Mouse (Mus musculus): ENCODE data around the gene Gm17087. TPM values are rescaled to one million over a fixed set of nuclear protein-coding genes. Genes with fewer than 3 reads are reported as not detected.

Gene Gm17087
- not detected for polyA plus RNA-seq (2015; fragmentation: Illumina TruSeq; extraction: RNeasy Lipid Tissue Mini Kit (QIAGEN cat#74804); ENCODE audit: insufficient read depth, low replicate concordance)

DNA sequence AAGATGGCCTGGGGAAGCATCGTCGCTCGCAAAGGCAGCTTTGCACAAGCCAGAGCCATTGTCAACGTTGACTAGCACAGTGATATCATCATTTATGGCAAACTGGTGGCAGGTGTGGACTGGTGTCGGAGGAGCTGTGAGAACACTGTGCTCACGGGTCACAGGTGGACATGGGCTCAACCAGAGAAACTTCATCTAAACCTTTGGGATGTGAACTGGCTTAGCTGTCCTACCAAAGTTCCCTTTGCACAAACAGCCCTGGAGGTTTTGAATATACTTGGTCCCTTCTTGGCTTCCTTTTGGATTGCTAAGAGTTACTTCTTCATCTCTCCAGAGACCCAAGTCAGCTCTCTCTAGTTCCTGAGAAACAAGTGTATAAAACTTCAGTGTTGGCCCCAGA lies at the start of gene Gm17087:
Gm17087 (minus strand) TSS at position 101 of the 400 bp plus-strand sequence.

DNA sequence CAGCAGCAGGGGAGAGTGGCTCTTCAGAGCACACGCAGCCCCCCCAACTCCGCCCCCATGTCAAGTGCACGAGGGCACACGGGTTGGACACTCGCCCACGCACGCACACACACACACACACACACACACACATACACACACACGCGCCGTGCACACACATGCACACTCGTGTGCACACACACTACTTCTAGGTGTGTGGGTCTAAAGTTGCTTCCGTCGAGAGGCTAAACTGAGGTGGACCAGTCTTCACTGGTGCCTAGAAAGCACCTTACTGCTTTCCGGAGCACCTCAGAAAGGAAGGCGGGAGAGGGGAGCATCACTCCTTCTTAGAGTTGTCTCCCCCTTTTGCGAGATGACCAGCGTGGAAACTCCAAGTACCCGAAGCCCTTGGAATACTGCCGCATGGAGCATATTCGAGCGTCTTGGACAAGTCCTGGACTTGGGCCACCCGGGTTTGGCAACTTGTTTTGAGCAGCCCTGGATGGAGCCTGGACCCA lies 41.5 kb downstream of the Gm17087 start, which contains the start of gene Pde10a:
Pde10a (plus strand) TSS at position 148 of the 497 bp plus-strand sequence.

Other genes starting within 250 kb of the Gm17087 start
- gene Prr18, start 229.5 kb downstream of the Gm17087 start, polyA plus RNA-seq (2015; fragmentation: Illumina TruSeq; extraction: RNeasy Lipid Tissue Mini Kit (QIAGEN cat#74804); ENCODE audit: insufficient read depth, low replicate concordance): 0.29 TPM
- not detected for gene T2, start 211.0 kb downstream of the Gm17087 start, polyA plus RNA-seq (2015; fragmentation: Illumina TruSeq; extraction: RNeasy Lipid Tissue Mini Kit (QIAGEN cat#74804); ENCODE audit: insufficient read depth, low replicate concordance)
- gene T, start 132.5 kb downstream of the Gm17087 start, polyA plus RNA-seq (2015; fragmentation: Illumina TruSeq; extraction: RNeasy Lipid Tissue Mini Kit (QIAGEN cat#74804); ENCODE audit: insufficient read depth, low replicate concordance): not detected
- gene Pde10a, start 41.6 kb downstream of the Gm17087 start, polyA plus RNA-seq (2015; fragmentation: Illumina TruSeq; extraction: RNeasy Lipid Tissue Mini Kit (QIAGEN cat#74804); ENCODE audit: insufficient read depth, low replicate concordance): 1.6 TPM

Measured in spleen, adult 10 weeks (tissue).